Mouse (Mus musculus) activated CD4-positive, CD25-positive, alpha-beta regulatory T cell (primary cell): Measurements from ENCODE around the gene Zfp90. TPM values are rescaled to one million over a fixed set of nuclear protein-coding genes. Genes with fewer than 3 reads are reported as not detected.

Experiments
- polyA plus RNA-seq, 2 experiments: library from polyadenylated mRNA; unstranded; fragments of 100-300 nt; shearing (Covaris generic); gene quantifications; one replicate each; pipeline ENCODE4 v1.2.1; 2017

Gene Zfp90
- 1 to 10 TPM; 3.5 to 7.0 TPM for polyA plus RNA-seq

GRCm38 (mm10) chr8:106415182-106415971 is at the start of gene Zfp90:
Zfp90 (plus strand) TSS chr8:106415327.

Other genes starting within 250 kb of the Zfp90 start
- 10 to 100 TPM; 24.6 to 40.9 TPM for gene Slc7a6, start 246.5 kb upstream of the Zfp90 start, polyA plus RNA-seq
- gene Slc7a6os, start 204.4 kb upstream of the Zfp90 start, polyA plus RNA-seq: 10 to 100 TPM; 56.7 to 59.6 TPM
- 10 to 100 TPM; 31.5 to 34.6 TPM for gene Prmt7, start 204.4 kb upstream of the Zfp90 start, polyA plus RNA-seq
- under 1 TPM in 1 of 2 experiments, not detected in 1; 0.08 TPM for gene Smpd3, start 77.3 kb upstream of the Zfp90 start, polyA plus RNA-seq
- gene 6030452D12Rik, start 85.2 kb downstream of the Zfp90 start, polyA plus RNA-seq: not detected
- gene Cdh3, start 95.6 kb downstream of the Zfp90 start, polyA plus RNA-seq: under 1 TPM in 1 of 2 experiments, not detected in 1; 0.05 TPM
- gene Gm10073, start 158.1 kb downstream of the Zfp90 start, polyA plus RNA-seq: 10 to 100 TPM in 1 of 2 experiments, 1 to 10 TPM in 1; 6.4 to 12.6 TPM
- 1 to 10 TPM in 1 of 2 experiments, under 1 TPM in 1; 0.52 to 1.3 TPM for gene Cdh1, start 188.0 kb downstream of the Zfp90 start, polyA plus RNA-seq